Mouse (Mus musculus) CH12.LX (cell line): Measurements from ENCODE around the gene Atg3. TPM values are rescaled to one million over a fixed set of nuclear protein-coding genes. Genes with fewer than 3 reads are reported as not detected.

Source experiments
- DNase-seq: peaks from one replicate; pipeline ENCODE4 v3.0.0-alpha.2; 2013; ENCODE audit errors: extremely low read depth
- H3K27ac ChIP-seq: 2 replicates; pipeline ENCODE4 v1.5.1; 2012; ENCODE audit warnings: low read depth, mild to moderate bottlenecking, control low read depth, moderate library complexity; ENCODE audit not compliant: insufficient read depth
- H3K27me3 ChIP-seq: replicated peaks from 2 replicates; pipeline ENCODE3; 2012; ENCODE audit warnings: inconsistent platforms
- H3K36me3 ChIP-seq, 2 experiments: replicated peaks in 1 of 2; 2 replicates each; pipeline versions ENCODE3 to v1.6.1; 2012; ENCODE audit warnings: inconsistent platforms in 1 of 2, low read length in 1 of 2, mild to moderate bottlenecking in 1 of 2, mixed read lengths in 1 of 2, moderate library complexity in 1 of 2; ENCODE audit not compliant: control insufficient read depth in 1 of 2, insufficient read depth in 1 of 2
- H3K4me1 ChIP-seq, 2 experiments: 2 replicates each; pipeline ENCODE4 v1.6.1; 2012; ENCODE audit warnings: inconsistent platforms in 1 of 2, moderate library complexity in 1 of 2; ENCODE audit not compliant: insufficient read depth in 2 of 2, control insufficient read depth in 1 of 2
- H3K4me2 ChIP-seq: 2 replicates; pipeline ENCODE4 v1.6.1; 2012; ENCODE audit warnings: low read depth, mild to moderate bottlenecking, control low read depth; ENCODE audit not compliant: poor library complexity, insufficient read depth, severe bottlenecking
- H3K4me3 ChIP-seq, 3 experiments: fragments of 150-350 bp in 1 of 3; sonication (generic) in 1 of 3; replicated peaks in 1 of 3; 2 replicates each; pipeline versions ENCODE3 to v1.5.1; 2011 to 2012; ENCODE audit warnings: low read depth in 2 of 3, low read length in 2 of 3, mild to moderate bottlenecking in 2 of 3, moderate library complexity in 2 of 3, control low read depth in 1 of 3, improper control_type of control experiment in 1 of 3, inconsistent platforms in 1 of 3, mixed read lengths in 1 of 3; ENCODE audit not compliant: poor library complexity in 1 of 3
- H3K79me2 ChIP-seq: replicated peaks from 2 replicates; pipeline ENCODE4 v1.6.1; 2012; ENCODE audit warnings: mild to moderate bottlenecking, moderate library complexity; ENCODE audit not compliant: control insufficient read depth, poor library complexity, insufficient read depth, severe bottlenecking; ENCODE audit errors: extremely low read depth
- H3K9ac ChIP-seq: 2 replicates; pipeline ENCODE4 v1.6.1; 2012; ENCODE audit warnings: low read depth, mild to moderate bottlenecking, control low read depth, moderate library complexity; ENCODE audit not compliant: insufficient read depth
- H3K9me3 ChIP-seq: replicated peaks from 2 replicates; pipeline ENCODE3; 2012; ENCODE audit warnings: low read length, inconsistent platforms, mixed read lengths
- BHLHE40 ChIP-seq: IDR thresholded peaks from 2 replicates; pipeline ENCODE4 v1.6.1; 2011; ENCODE audit warnings: mild to moderate bottlenecking, low read depth, low read length, improper control_type of control experiment
- CHD2 ChIP-seq: IDR thresholded peaks from 2 replicates; pipeline ENCODE4 v1.6.1; 2011; ENCODE audit warnings: low read length, improper control_type of control experiment
- CTCF ChIP-seq, 2 experiments: IDR thresholded peaks in 1 of 2; conservative IDR thresholded peaks in 1 of 2; 2 replicates each; pipeline ENCODE4 v1.5.1; 2011 to 2012; ENCODE audit warnings: low read depth in 2 of 2, low read length in 2 of 2, improper control_type of control experiment in 1 of 2, inconsistent platforms in 1 of 2, mild to moderate bottlenecking in 1 of 2, moderate library complexity in 1 of 2
- E2F4 ChIP-seq: IDR thresholded peaks from 2 replicates; pipeline ENCODE4 v1.6.1; 2011; ENCODE audit warnings: low read depth, low read length, improper control_type of control experiment; ENCODE audit not compliant: insufficient replicate concordance
- EP300 ChIP-seq: IDR thresholded peaks from 2 replicates; pipeline ENCODE4 v1.6.1; 2011; ENCODE audit warnings: low read length, improper control_type of control experiment
- ETS1 ChIP-seq: conservative IDR thresholded peaks from 2 replicates; pipeline ENCODE4 v1.6.1; 2012; ENCODE audit warnings: low read depth, mild to moderate bottlenecking, inconsistent platforms, low read length, improper control_type of control experiment, moderate library complexity
- GABPA ChIP-seq: IDR thresholded peaks from 2 replicates; pipeline ENCODE4 v1.6.1; 2012; ENCODE audit warnings: low read depth, low read length, improper control_type of control experiment, inconsistent platforms; ENCODE audit not compliant: insufficient replicate concordance
- IRF4 ChIP-seq: IDR thresholded peaks from 2 replicates; pipeline ENCODE4 v1.6.1; 2014; ENCODE audit warnings: low read depth, mild to moderate bottlenecking, inconsistent platforms, low read length, improper control_type of control experiment
- JUND ChIP-seq: conservative IDR thresholded peaks from 2 replicates; pipeline ENCODE4 v1.6.1; 2011; ENCODE audit warnings: low read depth, low read length, improper control_type of control experiment
- MAX ChIP-seq: IDR thresholded peaks from 2 replicates; pipeline ENCODE4 v1.6.1; 2011; ENCODE audit warnings: low read length, improper control_type of control experiment
- MEF2A ChIP-seq: IDR thresholded peaks from 2 replicates; pipeline ENCODE4 v1.6.1; 2014; ENCODE audit warnings: low read depth, mild to moderate bottlenecking, inconsistent platforms, low read length, improper control_type of control experiment, borderline replicate concordance
- MXI1 ChIP-seq: IDR thresholded peaks from 2 replicates; pipeline ENCODE4 v1.6.1; 2011; ENCODE audit warnings: mild to moderate bottlenecking, low read depth, low read length, improper control_type of control experiment
- PAX5 ChIP-seq: IDR thresholded peaks from 2 replicates; pipeline ENCODE4 v1.6.1; 2012; ENCODE audit warnings: low read length, inconsistent platforms, mixed read lengths
- RCOR1 ChIP-seq: conservative IDR thresholded peaks from 2 replicates; pipeline ENCODE4 v1.6.1; 2012; ENCODE audit warnings: low read depth, mild to moderate bottlenecking, inconsistent platforms, low read length, improper control_type of control experiment
- TBP ChIP-seq: conservative IDR thresholded peaks from 2 replicates; pipeline ENCODE4 v1.6.1; 2011; ENCODE audit warnings: low read depth, low read length, improper control_type of control experiment
- USF1 ChIP-seq: IDR thresholded peaks from 2 replicates; pipeline ENCODE4 v1.6.1; 2014; ENCODE audit warnings: low read depth, mild to moderate bottlenecking, inconsistent platforms, low read length, improper control_type of control experiment
- USF2 ChIP-seq: conservative IDR thresholded peaks from 2 replicates; pipeline ENCODE4 v1.6.1; 2011; ENCODE audit warnings: low read depth, low read length, improper control_type of control experiment
- ZC3H11A ChIP-seq: IDR thresholded peaks from 2 replicates; pipeline ENCODE4 v1.6.1; 2012; ENCODE audit warnings: low read depth, mild to moderate bottlenecking, inconsistent platforms, low read length, improper control_type of control experiment
- ZNF384 ChIP-seq: IDR thresholded peaks from 2 replicates; pipeline ENCODE4 v1.6.1; 2012; ENCODE audit warnings: low read depth, low read length, improper control_type of control experiment, inconsistent platforms
- dilution Hi-C: fragments of 300-500 bp; cut with MboI; formaldehyde crosslinking; loops from 2 replicates; pipeline ENCODE4 v1.14.3; 2020; ENCODE audit warnings: low sequenced_read_pairs; ENCODE audit not compliant: extremely low pct_unique_long_range_greater_than_20kb, extremely low pct_ligation_motif_present
- in situ Hi-C: fragments of 300-500 bp; cut with MboI; formaldehyde crosslinking; loops from 3 replicates; pipeline ENCODE4 v1.14.3; 2019; ENCODE audit warnings: low sequenced_read_pairs, low pct_ligation_motif_present, low pct_unique_long_range_greater_than_20kb, mixed read lengths
- polyA plus RNA-seq: library from polyadenylated mRNA; unstranded; fragments of >175 nt; gene quantifications from 2 replicates; pipeline ENCODE4 v1.2.1, GENCODE M21; 2012; ENCODE audit warnings: low read depth; ENCODE audit not compliant: insufficient read length
- total RNA-seq, 2 experiments: library from RNA; depleted of rRNA; stranded (reverse); fragments of 300-350 nt in 1 of 2; fragments of >200 nt in 1 of 2; gene quantifications; 2 replicates each; pipeline ENCODE4 v1.2.3; 2012 to 2014

Atg3 gene
- total and polyA plus RNA-seq, 3 experiments: 27.6 to 67.5 (median 43.0) TPM

DNA sequence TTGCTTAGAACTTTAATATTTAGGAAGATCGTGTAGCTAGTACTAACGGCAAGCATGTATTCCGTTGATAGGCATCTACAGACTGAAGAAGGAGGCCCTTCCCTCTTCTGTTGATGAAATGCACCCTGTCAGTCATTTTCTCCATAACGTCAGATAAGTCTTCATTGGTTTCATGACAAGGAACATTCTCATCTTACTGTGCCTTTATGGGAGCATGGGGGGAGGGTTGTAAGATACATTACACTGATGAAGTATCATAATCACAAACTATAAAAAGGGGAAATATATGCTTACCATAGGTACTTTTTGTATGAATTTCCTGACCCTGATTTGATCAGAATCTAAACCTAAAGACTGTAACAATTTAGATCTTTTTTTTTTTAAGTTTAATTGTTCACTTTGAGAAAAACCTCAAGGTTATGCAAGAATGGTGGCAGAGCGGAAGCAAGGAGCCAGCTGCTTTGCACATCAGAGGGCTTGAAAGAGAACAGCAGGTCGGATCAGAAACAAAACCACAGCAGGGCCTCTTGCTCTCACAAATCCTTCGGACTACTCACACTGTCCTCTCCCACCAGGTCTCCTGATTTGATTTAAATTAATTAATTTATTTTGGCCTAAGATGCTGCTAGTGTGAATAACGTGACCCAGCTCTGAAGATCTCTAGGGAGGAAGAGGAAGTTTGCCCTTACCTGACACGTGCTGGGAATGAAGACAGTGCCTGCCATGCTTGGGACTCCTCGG lies 65.2 kb downstream of the Atg3 start, which contains the start of gene Btla (continued):
- no peak for TF ChIP-seq GABPA
- no peak for TF ChIP-seq USF1
- no peak for TF ChIP-seq PAX5
- no peak for TF ChIP-seq USF2
- no peak for TF ChIP-seq CTCF (conservative IDR thresholded peaks at IDR 0.05 in 1 of 2, IDR thresholded peaks at IDR 0.05 in 1 of 2; ENCODE audit: low read depth in 2 of 2, low read length in 2 of 2)
- no peak for TF ChIP-seq E2F4
- TF ChIP-seq JUND: no peak
- TF ChIP-seq CHD2: no peak

DNA sequence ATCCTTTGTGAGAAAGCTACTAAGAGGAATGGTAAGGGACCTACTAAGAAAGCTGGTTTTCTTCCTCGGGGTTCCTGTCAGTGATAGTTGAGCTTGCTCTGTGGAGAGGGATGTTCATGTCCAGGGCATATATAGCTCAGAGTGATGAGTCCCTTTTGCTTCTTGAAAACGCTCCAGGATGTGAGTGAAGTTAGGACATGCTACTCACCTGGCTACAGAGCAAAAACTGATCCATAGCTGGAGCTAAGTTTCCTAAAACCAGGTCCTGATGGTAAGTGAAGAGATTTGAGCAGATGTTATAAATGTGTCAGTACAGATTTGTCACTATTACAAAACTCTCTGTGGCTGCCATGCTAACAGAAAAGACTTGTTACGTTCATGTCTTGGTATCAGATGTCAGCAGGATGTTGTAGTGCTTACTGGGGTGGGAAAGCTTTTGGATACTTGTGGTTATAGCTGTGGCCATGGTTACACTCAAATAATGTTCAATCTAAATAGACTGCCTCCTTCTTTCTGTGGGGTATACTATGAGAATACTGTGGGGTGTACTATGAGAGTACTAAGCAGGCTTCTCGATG lies 65.9 kb downstream of the Atg3 start:
- H3K4me2 ChIP-seq: peak overlapping the region; percentile 74
- peak; percentile 38 for DNase-seq
- in situ Hi-C loops: no loop called here

DNA sequence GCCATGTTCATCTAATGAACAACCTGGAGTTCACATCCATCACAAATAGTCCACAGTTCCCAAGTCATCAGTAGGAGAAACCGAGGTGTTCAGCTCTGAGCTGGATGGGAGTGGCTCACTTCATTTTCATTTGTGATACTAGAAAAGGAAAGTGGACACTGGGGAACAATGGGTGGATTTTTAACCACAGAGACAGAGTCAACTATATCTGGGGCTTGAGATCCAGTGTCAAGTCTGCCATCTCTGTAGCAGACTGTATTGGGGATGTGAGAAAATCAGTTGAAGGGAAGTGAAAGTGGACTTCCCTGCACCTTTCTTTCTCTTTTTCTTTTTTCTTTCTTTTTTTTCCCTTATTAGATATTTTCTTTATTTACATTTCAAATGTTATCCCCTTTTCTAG lies 68.4 kb downstream of the Atg3 start:
- in situ Hi-C loops: no loop called here
- Histone ChIP-seq H3K27ac (peak overlapping the region; percentile 6; the same call in 1 of the 2 replicates), H3K4me3 (peak overlapping the region in 1 of 3 experiments; percentile 4), H3K4me1 (peaks cover 11 to 59% of the 10 kb centered on the region in 2 experiments), H3K79me2 (0 out of 2 replicates have a peak, but pooled peaks cover 2% of the 10 kb centered on the region), H3K36me3 (no peaks in the 10 kb centered on the region), H3K9me3 (no peaks in the 10 kb centered on the region), H3K4me2 (peak overlapping the region; percentile 25), H3K9ac (no peak overlapping the region), H3K27me3 (no peaks in the 10 kb centered on the region)
- peak; percentile 71 for DNase-seq
- TF ChIP-seq MEF2A (peak; percentile 66), RCOR1 (peak; percentile 78; the same call in 1 of the 2 replicates), ZNF384 (peak; percentile 87), ZC3H11A (no peak), EP300 (peak; percentile 96), USF1 (no peak), E2F4 (no peak), BHLHE40 (peak; percentile 19; the same call in 1 of the 2 replicates), IRF4 (peak; percentile 97), ETS1 (peak; percentile 46; the same call in 1 of the 2 replicates)
- TF ChIP-seq, all 38 proteins: peak for 7
- dilution Hi-C loops: no loop called here

More for the DNA sequence above, 65.9 kb downstream of the Atg3 start:
- no peak overlapping the region for H3K9ac ChIP-seq
- no peak overlapping the region for H3K27ac ChIP-seq
- peak overlapping the region; percentile 5 to 49 (median 28) for H3K4me3 ChIP-seq
- H3K4me1 ChIP-seq: peaks cover 11 to 56% of the 10 kb centered on the region in 2 experiments
- H3K36me3 ChIP-seq: no peaks in the 10 kb centered on the region
- dilution Hi-C loops: no loop called here
- H3K9me3 ChIP-seq: no peaks in the 10 kb centered on the region
- H3K27me3 ChIP-seq: no peaks in the 10 kb centered on the region
- no peaks in the 10 kb centered on the region; the same call in 1 of the 2 replicates for H3K79me2 ChIP-seq
- no peak for TF ChIP-seq E2F4
- TF ChIP-seq MXI1: no peak
- no peak for TF ChIP-seq PAX5
- no peak for TF ChIP-seq MAX
- 0 out of 2 replicates have a peak, but pooled peaks have one; percentile 11 for TF ChIP-seq TBP
- TF ChIP-seq, all 38 proteins: peak for 1
